Mouse (Mus musculus) liver, embryonic 14.5 days (tissue): Measurements from ENCODE around the gene Ccdc8.
"Not testable (repeated sequence)": the region's sequence is repeated elsewhere in the genome, so short reads cannot be mapped to it uniquely, and the experiment has no call there.

Experiments
- CTCF ChIP-seq: IDR thresholded peaks from 2 replicates; pipeline ENCODE4 v1.5.1; 2016; ENCODE audit warnings: antibody characterized with exemption, low read depth, control low read depth
- EP300 ChIP-seq: IDR thresholded peaks from 2 replicates; pipeline ENCODE4 v1.6.1; 2016; ENCODE audit warnings: antibody characterized with exemption, low read depth

DNA sequence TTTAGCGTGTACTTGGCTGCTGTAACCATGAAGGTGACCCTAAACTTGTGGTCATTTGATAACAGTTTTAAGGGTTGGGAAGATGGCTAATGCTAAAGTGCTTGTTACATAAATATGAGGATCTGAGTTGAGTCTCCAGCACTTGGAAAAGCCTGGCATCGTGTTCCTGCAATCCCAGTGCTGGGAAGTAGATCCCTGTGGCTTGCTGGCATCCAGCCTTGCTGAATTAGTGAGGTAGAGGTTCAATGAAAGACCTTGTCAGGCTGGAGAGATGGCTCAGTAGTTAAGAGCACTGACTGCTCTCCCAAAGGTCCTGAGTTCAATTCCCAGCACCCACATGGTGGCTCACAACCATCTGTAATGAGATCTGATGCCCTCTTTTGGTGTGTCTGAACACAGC lies 38.7 kb upstream of the Ccdc8 start:
- not testable (repeated sequence) for TF ChIP-seq CTCF, EP300
